Mouse (Mus musculus): ENCODE measurements around the gene Gm29735.
"Not testable (repeated sequence)": the region's sequence is repeated elsewhere in the genome, so short reads cannot be mapped to it uniquely, and the experiment has no call there.

Gm29735 gene

GRCm38 (mm10) chr7:142120629-142121028 is 36.3 kb downstream of the Gm29735 start, which contains the start of gene Gm45618:
Gene Gm45618 (minus strand): TSS chr7:142120729.
- DNase-seq: not testable (repeated sequence)

DNA sequence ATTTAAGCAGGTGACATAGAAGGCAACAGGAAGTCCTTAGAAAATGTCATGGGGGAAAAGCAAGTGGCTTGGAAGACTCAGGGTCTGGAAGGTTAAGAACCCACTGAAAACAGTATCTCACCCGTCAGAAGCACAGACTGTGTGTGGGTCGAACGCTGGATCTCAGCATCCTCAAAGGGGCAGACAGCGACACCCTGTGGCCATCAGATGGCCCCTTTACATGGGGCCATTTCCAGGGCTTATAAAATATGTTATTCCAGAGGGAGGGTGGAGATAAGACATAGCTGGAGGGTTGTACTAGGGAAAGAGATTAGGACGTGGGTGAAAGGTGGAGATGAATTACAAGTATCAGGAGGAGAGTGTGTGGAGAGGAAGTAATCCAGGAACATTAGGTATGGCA is 37.3 kb downstream of the Gm29735 start:
- DNase-seq: peak; percentile 14 to 57

All from cerebellum, postnatal 25 days (tissue).